14 mouse cellular contexts compared by ENCODE assay signal in genomic region chr14:61699638-61700037, GRCm38 (mm10).
DNase-seq lines count a peak whose midpoint lies in the region; ATAC-seq and TF ChIP-seq lines count a peak whose summit lies in the region.
"Had no signal": no experiment of that assay in that cellular context is flagged by ENCODE, and none has a peak within 500 bp of the region (broad histone marks: within the 10 kb centered on the region; RNA-seq: fewer than 3 reads in every experiment).

No protein-coding gene starts in this region.

- H3K4me1 ChIP-seq in forebrain, embryonic 14.5 days (ENCODE audit: control insufficient read depth, insufficient read depth, low read length), result peaks cover 9% of the 10 kb centered on the region
- H3K4me1 ChIP-seq in forebrain, postnatal 0 days (ENCODE audit: insufficient read depth), result no peaks in the 10 kb centered on the region
- no peaks in the 10 kb centered on the region for H3K4me1 ChIP-seq in heart, embryonic 11.5 days (ENCODE audit: control insufficient read depth, insufficient read depth, low read length)

- no peaks in the 10 kb centered on the region for H3K27me3 ChIP-seq in forebrain, embryonic 14.5 days (replicated peaks; ENCODE audit: control insufficient read depth, insufficient read depth, low read length)
- H3K27me3 ChIP-seq in forebrain, postnatal 0 days (ENCODE audit: insufficient read depth, low read length), result no peaks in the 10 kb centered on the region
- H3K27me3 ChIP-seq in heart, embryonic 11.5 days (ENCODE audit: control insufficient read depth, insufficient read depth, low read length), result no peaks in the 10 kb centered on the region
- H3K27me3 ChIP-seq: embryonic facial prominence, embryonic 12.5 days; forebrain, embryonic 13.5 days had no signal

- WGBS in forebrain, embryonic 14.5 days, result 22% methylated on average over 7 of the region's 7 CpGs
- WGBS in forebrain, postnatal 0 days, result 35% methylated on average over 7 of the region's 7 CpGs
- 79% methylated on average over 7 of the region's 7 CpGs for WGBS in heart, embryonic 11.5 days (ENCODE audit: insufficient replicate concordance)

- no peaks in the 10 kb centered on the region for H3K9me3 ChIP-seq in forebrain, embryonic 14.5 days (replicated peaks; ENCODE audit: control insufficient read depth, low read length)
- H3K9me3 ChIP-seq in forebrain, postnatal 0 days (ENCODE audit: low read length), result no peaks in the 10 kb centered on the region
- no peaks in the 10 kb centered on the region for H3K9me3 ChIP-seq in heart, embryonic 11.5 days (replicated peaks; ENCODE audit: control insufficient read depth, low read length)
- H3K9me3 ChIP-seq: embryonic facial prominence, embryonic 12.5 days; forebrain, embryonic 13.5 days had no signal

- no peak for TF ChIP-seq CTCF in forebrain, postnatal 0 days (IDR thresholded peaks at IDR 0.05; ENCODE audit: low read depth)

- H3K4me2 ChIP-seq in forebrain, embryonic 14.5 days (ENCODE audit: low read length), result no peak overlapping the region
- no peak overlapping the region for H3K4me2 ChIP-seq in forebrain, postnatal 0 days (ENCODE audit: low read depth)
- no peak overlapping the region for H3K4me2 ChIP-seq in heart, embryonic 11.5 days
- H3K4me2 ChIP-seq: embryonic facial prominence, embryonic 12.5 days; forebrain, embryonic 13.5 days had no signal

- ATAC-seq in forebrain, embryonic 14.5 days, result no peak
- no peak for ATAC-seq in forebrain, postnatal 0 days
- ATAC-seq in heart, embryonic 11.5 days (replicated peaks; ENCODE audit: insufficient number of reproducible peaks, low FRiP score, low TSS enrichment), result no peak
- ATAC-seq: forebrain, embryonic 13.5 days had no signal

- DNase-seq in forebrain, embryonic 14.5 days (ENCODE audit: low spot score), result peak; percentile 56
- no peak for DNase-seq in forebrain, postnatal 0 days
- DNase-seq in heart, adult 11 months, result peak; percentile 27
- DNase-seq in layer of hippocampus, adult 8-10 months (ENCODE audit: low spot score in 2 of 2), result no peak
- DNase-seq: adrenal gland, adult 2 months; adrenal gland, postnatal 10 days; adrenal gland, postnatal 25 days; cerebellum, adult 11-12 months; cerebellum, adult 2 months; cerebellum, adult 9-10 months; cerebellum, postnatal 25 days had no signal

- no peaks in the 10 kb centered on the region for H3K36me3 ChIP-seq in forebrain, embryonic 14.5 days (ENCODE audit: control insufficient read depth, insufficient read depth, low read length)
- H3K36me3 ChIP-seq in forebrain, postnatal 0 days (ENCODE audit: insufficient read depth), result no peaks in the 10 kb centered on the region
- H3K36me3 ChIP-seq in heart, embryonic 11.5 days (ENCODE audit: control insufficient read depth, insufficient read depth, low read length), result no peaks in the 10 kb centered on the region
- H3K36me3 ChIP-seq: embryonic facial prominence, embryonic 12.5 days had no signal

- H3K9ac ChIP-seq in forebrain, embryonic 14.5 days (ENCODE audit: low read length), result no peak overlapping the region
- H3K9ac ChIP-seq in forebrain, postnatal 0 days, result no peak overlapping the region
- no peak overlapping the region for H3K9ac ChIP-seq in heart, embryonic 11.5 days (ENCODE audit: low read depth, low read length)
- H3K9ac ChIP-seq: embryonic facial prominence, embryonic 12.5 days; forebrain, embryonic 13.5 days had no signal

- no peak overlapping the region for H3K27ac ChIP-seq in forebrain, embryonic 14.5 days (ENCODE audit: low read depth, low read length)
- H3K27ac ChIP-seq in forebrain, postnatal 0 days (ENCODE audit: low read depth, low read length), result no peak overlapping the region
- no peak overlapping the region for H3K27ac ChIP-seq in heart, embryonic 11.5 days (ENCODE audit: low read depth, low read length)
- H3K27ac ChIP-seq: embryonic facial prominence, embryonic 12.5 days; forebrain, embryonic 13.5 days had no signal

- H3K4me3 ChIP-seq in forebrain, embryonic 14.5 days (ENCODE audit: low read depth, low read length), result no peak overlapping the region
- no peak overlapping the region for H3K4me3 ChIP-seq in forebrain, postnatal 0 days (ENCODE audit: low read depth, low read length)
- no peak overlapping the region for H3K4me3 ChIP-seq in heart, embryonic 11.5 days (ENCODE audit: low read depth, low read length)
- H3K4me3 ChIP-seq: embryonic facial prominence, embryonic 12.5 days; forebrain, embryonic 13.5 days had no signal

Comparison
In these comparisons a context has a peak if more than half of its experiments do, and no peak if none do; other contexts are left out.
1. DNase-seq: peak in forebrain, embryonic 14.5 days (single experiment) and heart, adult 11 months (single experiment); none in forebrain, postnatal 0 days (single experiment) and layer of hippocampus, adult 8-10 months (0 of 2).